Mouse (Mus musculus) brown adipose tissue, adult 24 weeks (tissue): ENCODE results near the gene Atp5j. TPM values are rescaled to one million over a fixed set of nuclear protein-coding genes. Genes with fewer than 3 reads are reported as not detected.

ENCODE experiments used
- H3K27ac ChIP-seq: fragments of 200-500 bp; replicated peaks from 2 replicates; pipeline ENCODE4 v1.5.1; 2012; ENCODE audit warnings: low read depth, mild to moderate bottlenecking, low read length
- H3K4me1 ChIP-seq: fragments of 200-500 bp; 2 replicates; pipeline ENCODE4 v1.6.1; 2012; ENCODE audit warnings: low read length, mixed read lengths; ENCODE audit not compliant: control insufficient read depth, insufficient read depth, insufficient read length
- H3K4me3 ChIP-seq: fragments of 200-500 bp; 2 replicates; pipeline ENCODE4 v1.5.1; 2012; ENCODE audit warnings: low read depth, mild to moderate bottlenecking, low read length, moderate library complexity; ENCODE audit not compliant: insufficient read depth
- polyA plus RNA-seq: library from polyadenylated mRNA; stranded (reverse); fragments of >200 nt; gene quantifications from 2 replicates; pipeline ENCODE4 v1.2.4, GENCODE M21; 2012; ENCODE audit not compliant: missing spikeins, insufficient read depth, insufficient read length

Gene Atp5j
- polyA plus RNA-seq, 1 experiment, result 659 TPM

GRCm38 (mm10) chr16:84832736-84833135 is 2.7 kb downstream of the Atp5j start:
- peaks cover 17% of the 10 kb centered on the region for H3K4me1 ChIP-seq
- H3K4me3 ChIP-seq, result no peak overlapping the region
- no peak overlapping the region; the same call in 1 of the 2 replicates for H3K27ac ChIP-seq

- H3K4me1 ChIP-seq, result peaks cover 11% of the 10 kb centered on the region
- peak overlapping the region; percentile 96 for H3K27ac ChIP-seq
- no peak overlapping the region for H3K4me3 ChIP-seq
Observed at GRCm38 (mm10) chr16:84831696-84832095, 3.7 kb downstream of the Atp5j start.

- Histone ChIP-seq H3K4me3 (no peak overlapping the region), H3K4me1 (peaks cover 20% of the 10 kb centered on the region), H3K27ac (peak overlapping the region; percentile 78)
Observed at GRCm38 (mm10) chr16:84825009-84825408, 10.4 kb downstream of the Atp5j start.

GRCm38 (mm10) chr16:84817423-84817822 is 18.0 kb downstream of the Atp5j start:
- Histone ChIP-seq H3K4me1 (0 out of 2 replicates have a peak, but pooled peaks cover 2% of the 10 kb centered on the region), H3K27ac (no peak overlapping the region), H3K4me3 (no peak overlapping the region)

- H3K4me3 ChIP-seq, result no peak overlapping the region
- H3K27ac ChIP-seq, result 0 out of 2 replicates have a peak overlapping the region, but pooled peaks have one; percentile 29
- H3K4me1 ChIP-seq, result peaks cover 7% of the 10 kb centered on the region; the same call in 1 of the 2 replicates
Observed at GRCm38 (mm10) chr16:84814511-84814910, 20.9 kb downstream of the Atp5j start.

GRCm38 (mm10) chr16:84813852-84814251 is 21.6 kb downstream of the Atp5j start:
- no peak overlapping the region for H3K4me3 ChIP-seq
- H3K4me1 ChIP-seq, result peaks cover 10% of the 10 kb centered on the region; the same call in 1 of the 2 replicates

GRCm38 (mm10) chr16:84810254-84810653 is 25.2 kb downstream of the Atp5j start:
- 0 out of 2 replicates have a peak overlapping the region, but pooled peaks have one; percentile 12 for H3K27ac ChIP-seq
- peaks cover 14% of the 10 kb centered on the region; the same call in 1 of the 2 replicates for H3K4me1 ChIP-seq
- no peak overlapping the region for H3K4me3 ChIP-seq

More at GRCm38 (mm10) chr16:84813852-84814251, 21.6 kb downstream of the Atp5j start:
- no peak overlapping the region for H3K27ac ChIP-seq

GRCm38 (mm10) chr16:84807874-84808273 is 27.6 kb downstream of the Atp5j start:
- Histone ChIP-seq H3K4me1 (peaks cover 19% of the 10 kb centered on the region; the same call in 1 of the 2 replicates), H3K27ac (peak overlapping the region; percentile 37; the same call in 1 of the 2 replicates)

GRCm38 (mm10) chr16:84806175-84806574 is 29.2 kb downstream of the Atp5j start:
- Histone ChIP-seq H3K27ac (no peak overlapping the region), H3K4me3 (no peak overlapping the region)

More at GRCm38 (mm10) chr16:84807874-84808273, 27.6 kb downstream of the Atp5j start:
- no peak overlapping the region for H3K4me3 ChIP-seq

GRCm38 (mm10) chr16:84804866-84805265 is 30.6 kb downstream of the Atp5j start:
- peak overlapping the region; percentile 76 for H3K27ac ChIP-seq
- no peak overlapping the region for H3K4me3 ChIP-seq
- H3K4me1 ChIP-seq, result peaks cover 12% of the 10 kb centered on the region; the same call in 1 of the 2 replicates

More at GRCm38 (mm10) chr16:84806175-84806574, 29.2 kb downstream of the Atp5j start:
- H3K4me1 ChIP-seq, result peaks cover 15% of the 10 kb centered on the region; the same call in 1 of the 2 replicates

- H3K27ac ChIP-seq, result peak overlapping the region; percentile 92
- peaks cover 13% of the 10 kb centered on the region for H3K4me1 ChIP-seq
- no peak overlapping the region for H3K4me3 ChIP-seq
Observed at GRCm38 (mm10) chr16:84802217-84802616, 33.2 kb downstream of the Atp5j start.

GRCm38 (mm10) chr16:84800038-84800437 is 35.4 kb downstream of the Atp5j start:
- H3K4me3 ChIP-seq, result no peak overlapping the region
- H3K27ac ChIP-seq, result 0 out of 2 replicates have a peak overlapping the region, but pooled peaks have one; percentile 30
- H3K4me1 ChIP-seq, result peaks cover 18% of the 10 kb centered on the region

GRCm38 (mm10) chr16:84796678-84797077 is 38.7 kb downstream of the Atp5j start:
- Histone ChIP-seq H3K4me1 (peaks cover 13% of the 10 kb centered on the region), H3K27ac (peak overlapping the region; percentile 58)

GRCm38 (mm10) chr16:84795337-84795736 is 40.1 kb downstream of the Atp5j start:
- Histone ChIP-seq H3K4me3 (no peak overlapping the region), H3K27ac (no peak overlapping the region; the same call in 1 of the 2 replicates), H3K4me1 (peaks cover 13% of the 10 kb centered on the region)

More at GRCm38 (mm10) chr16:84796678-84797077, 38.7 kb downstream of the Atp5j start:
- no peak overlapping the region for H3K4me3 ChIP-seq

- peaks cover 6% of the 10 kb centered on the region for H3K4me1 ChIP-seq
- H3K4me3 ChIP-seq, result no peak overlapping the region
- no peak overlapping the region for H3K27ac ChIP-seq
Observed at GRCm38 (mm10) chr16:84793401-84793800, 42.0 kb downstream of the Atp5j start.

- Histone ChIP-seq H3K27ac (peak overlapping the region; percentile 52; the same call in 1 of the 2 replicates), H3K4me1 (peaks cover 4% of the 10 kb centered on the region; the same call in 1 of the 2 replicates), H3K4me3 (no peak overlapping the region)
Observed at GRCm38 (mm10) chr16:84790595-84791165, 44.7 kb downstream of the Atp5j start.
